Mouse (Mus musculus): ENCODE measurements at regions not wholly inside any gene's neighbourhood (a gene's known extent, or its start where the extent isn't known, plus 50 kb on each side); places are given as distances from the start of the nearest gene placed in this dataset.
A peak's percentile ranks its signal among the peaks of the same experiment; 100 is the strongest.

DNA sequence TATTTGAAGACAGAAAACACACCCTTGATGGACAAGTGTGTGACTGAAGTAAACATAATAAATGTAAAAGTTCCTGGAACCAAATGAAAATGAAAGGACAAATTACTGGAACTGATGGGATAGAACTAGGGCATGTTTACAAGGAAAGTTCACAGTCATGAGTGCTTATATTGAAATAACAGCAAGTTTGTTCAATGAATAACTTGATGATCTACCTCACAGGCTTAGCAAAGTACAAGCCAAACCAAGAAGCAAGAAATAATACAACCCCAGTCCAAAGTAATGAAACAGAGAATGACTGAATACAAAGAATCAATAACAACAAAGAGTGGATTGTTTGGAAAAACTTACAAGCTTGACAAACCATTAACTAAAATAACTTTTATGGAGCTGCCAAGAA lies 56.2 kb downstream of the Gm379 start:
- H3K27ac ChIP-seq, result no peak overlapping the region
- H3K4me3 ChIP-seq, result no peak overlapping the region
- DNase-seq (ENCODE audit: low spot score in 2 of 2), result no peak
- no peak for TF ChIP-seq CTCF (conservative IDR thresholded peaks at IDR 0.05)

DNA sequence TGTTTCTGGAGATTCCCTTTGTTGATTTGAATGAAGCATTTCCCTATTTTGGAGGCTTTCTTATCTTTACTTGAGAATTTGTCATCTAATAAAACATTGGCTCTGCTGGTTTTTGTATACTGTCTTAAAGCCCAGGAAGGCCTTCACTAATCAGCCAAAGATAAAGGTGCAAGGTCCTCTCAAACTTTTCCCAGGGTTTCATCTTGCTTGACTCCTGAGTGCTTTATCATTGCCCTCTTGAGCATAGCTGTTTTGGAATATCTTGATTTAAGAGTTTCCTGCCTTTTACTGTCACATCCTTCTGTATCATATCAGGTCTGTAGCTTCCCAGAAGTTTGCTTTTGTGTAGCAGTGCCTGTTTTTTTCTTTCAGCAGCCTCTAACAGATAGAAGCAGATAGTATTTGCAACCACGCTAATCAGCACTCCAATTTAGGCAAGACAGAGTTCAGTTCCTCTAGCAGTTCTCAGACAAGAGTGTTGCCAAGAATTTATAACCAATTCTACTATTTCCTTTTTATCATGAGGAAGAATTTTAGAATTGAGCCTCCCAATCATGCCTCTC lies 64.7 kb downstream of the Gm379 start:
- DNase-seq (ENCODE audit: low spot score in 2 of 2), result no peak
- no peak overlapping the region for H3K4me3 ChIP-seq
- no peak for TF ChIP-seq CTCF (conservative IDR thresholded peaks at IDR 0.05)
- H3K27ac ChIP-seq, result no peak overlapping the region

GRCm38 (mm10) chrX:108561977-108562376 lies 102.7 kb downstream of the Gm379 start:
- H3K4me3 ChIP-seq, result no peak overlapping the region
- no peak for TF ChIP-seq CTCF (conservative IDR thresholded peaks at IDR 0.05)

DNA sequence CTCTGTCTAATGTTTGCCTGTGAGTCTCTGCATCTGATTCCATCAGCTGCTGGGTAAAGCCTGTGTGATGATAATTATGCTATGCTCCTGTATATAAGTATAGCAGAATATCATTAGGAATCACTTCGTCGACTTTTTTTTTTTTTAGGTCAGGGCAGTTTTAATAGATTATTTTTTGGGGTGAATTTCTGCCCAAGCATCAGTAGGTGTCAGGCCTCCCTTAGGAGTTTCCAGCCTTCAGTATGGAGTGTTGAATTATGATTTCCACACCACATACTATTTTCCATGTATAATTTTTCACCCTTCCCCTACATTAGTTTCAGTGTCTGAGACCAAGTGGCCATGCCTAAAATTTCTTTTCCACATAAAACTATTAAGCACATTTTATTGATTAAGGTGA lies 121.5 kb downstream of the Gm379 start:
- H3K4me3 ChIP-seq, result no peak overlapping the region
- H3K27ac ChIP-seq, result no peak overlapping the region
- peak; percentile 37 for TF ChIP-seq CTCF (conservative IDR thresholded peaks at IDR 0.05)
- DNase-seq (ENCODE audit: low spot score in 2 of 2), result no peak

More at GRCm38 (mm10) chrX:108561977-108562376, 102.7 kb downstream of the Gm379 start:
- DNase-seq (ENCODE audit: low spot score in 2 of 2), result no peak
- no peak overlapping the region for H3K27ac ChIP-seq

GRCm38 (mm10) chrX:108541410-108541809 lies 123.3 kb downstream of the Gm379 start:
- no peak for TF ChIP-seq CTCF (conservative IDR thresholded peaks at IDR 0.05)
- H3K27ac ChIP-seq, result no peak overlapping the region
- no peak for DNase-seq (ENCODE audit: low spot score in 2 of 2)
- no peak overlapping the region for H3K4me3 ChIP-seq

DNA sequence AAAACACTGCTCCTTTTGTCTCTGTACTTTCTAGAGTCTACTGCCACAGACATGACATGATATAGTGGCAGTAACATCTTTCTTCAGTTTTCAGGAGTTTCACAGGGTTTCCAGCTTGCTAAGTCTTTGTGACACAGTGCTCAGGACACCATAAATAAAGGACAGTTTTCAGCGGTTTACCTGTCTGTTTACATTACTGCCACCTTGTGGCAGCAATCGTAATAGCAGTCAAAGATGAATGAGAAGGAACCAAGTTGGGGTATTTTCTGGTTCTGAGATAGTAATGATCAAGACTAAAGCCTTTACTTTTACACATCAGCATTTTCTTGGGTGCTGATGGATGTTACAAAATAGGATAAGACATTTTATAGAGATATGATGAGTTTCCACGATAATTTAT lies 127.7 kb downstream of the Gm379 start:
- peak; percentile 2 to 17 for DNase-seq (ENCODE audit: low spot score in 2 of 2)
- TF ChIP-seq CTCF (conservative IDR thresholded peaks at IDR 0.05), result peak; percentile 81
- H3K4me3 ChIP-seq, result no peak overlapping the region
- H3K27ac ChIP-seq, result no peak overlapping the region
